Mouse (Mus musculus) lung, postnatal 36 days (tissue): Measurements from ENCODE around the gene Tsc22d1.

Experiments
- DNase-seq: peaks from one replicate; pipeline ENCODE4 v3.0.0; 2022; ENCODE audit warnings: mixed read lengths

The Tsc22d1 gene

DNA sequence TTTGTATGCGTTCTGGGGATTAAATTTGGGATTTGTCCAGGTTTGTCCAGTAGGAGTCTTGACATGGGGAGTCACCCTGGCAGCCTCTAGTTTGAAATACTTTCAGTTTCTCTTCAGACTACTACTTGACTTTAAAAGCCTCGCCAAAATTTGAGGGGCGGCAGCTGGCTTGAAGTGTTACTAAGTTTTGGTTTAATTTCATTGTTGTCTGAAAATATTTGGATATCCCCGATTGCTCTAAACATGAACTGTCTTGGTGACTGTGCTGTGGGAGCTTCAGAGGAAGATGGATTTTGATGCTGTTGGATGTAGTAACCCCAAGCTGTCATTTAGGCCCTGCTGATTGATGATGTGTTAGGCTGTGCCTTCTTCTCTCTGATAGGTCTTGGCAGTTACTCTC is 34.2 kb downstream of the Tsc22d1 start:
- peak; percentile 74 for DNase-seq

DNA sequence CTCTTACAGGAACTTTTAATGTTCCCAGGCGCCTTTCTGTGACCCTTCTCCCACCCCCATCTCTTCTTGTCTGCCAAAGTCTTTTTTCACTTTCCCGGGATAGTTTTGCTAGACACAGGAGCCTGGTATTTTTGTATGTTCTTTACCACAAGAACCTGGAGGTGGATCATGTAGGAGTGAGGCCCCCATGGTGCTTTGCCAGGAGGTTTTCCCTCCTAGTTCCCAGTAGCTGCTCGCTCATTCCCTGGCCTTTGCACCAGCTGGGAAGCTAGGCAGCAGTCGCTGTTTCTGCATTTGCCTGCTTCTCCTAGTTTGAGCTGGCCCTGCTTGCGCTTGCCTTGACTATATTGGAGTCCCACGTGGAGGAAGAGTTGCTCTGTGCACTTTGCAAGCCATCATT is 36.2 kb downstream of the Tsc22d1 start:
- DNase-seq, result no peak

GRCm38 (mm10) chr14:76452751-76453360 is 38.1 kb downstream of the Tsc22d1 start:
- no peak for DNase-seq

GRCm38 (mm10) chr14:76454673-76455072 is 39.9 kb downstream of the Tsc22d1 start:
- DNase-seq, result no peak

DNA sequence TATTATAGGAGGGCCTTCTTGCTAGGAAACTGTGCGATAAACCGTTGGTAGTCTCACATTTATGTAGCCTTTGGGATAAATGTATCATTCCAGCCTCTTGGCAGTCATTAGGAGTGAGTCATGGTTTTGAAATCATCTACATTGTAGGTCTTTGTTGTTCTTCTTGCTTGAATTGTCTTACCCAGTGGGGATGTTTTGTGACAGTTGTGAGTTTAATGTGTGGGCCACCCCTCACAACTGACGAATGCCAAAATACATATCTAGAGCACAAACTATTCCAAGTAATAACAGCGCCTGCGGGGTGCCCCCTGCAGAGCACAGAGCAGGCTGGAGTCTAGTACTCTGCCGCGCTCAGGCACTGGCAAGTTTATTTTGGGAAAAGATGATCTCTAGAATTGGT is 40.4 kb downstream of the Tsc22d1 start:
- no peak for DNase-seq

- no peak for DNase-seq
Observed at GRCm38 (mm10) chr14:76457696-76458095, 42.9 kb downstream of the Tsc22d1 start.

- no peak for DNase-seq
Observed at GRCm38 (mm10) chr14:76460181-76460580, 45.4 kb downstream of the Tsc22d1 start.

GRCm38 (mm10) chr14:76461182-76461775 is 46.5 kb downstream of the Tsc22d1 start:
- peak; percentile 40 for DNase-seq

- no peak for DNase-seq
Observed at GRCm38 (mm10) chr14:76463414-76464098, 48.8 kb downstream of the Tsc22d1 start.

DNA sequence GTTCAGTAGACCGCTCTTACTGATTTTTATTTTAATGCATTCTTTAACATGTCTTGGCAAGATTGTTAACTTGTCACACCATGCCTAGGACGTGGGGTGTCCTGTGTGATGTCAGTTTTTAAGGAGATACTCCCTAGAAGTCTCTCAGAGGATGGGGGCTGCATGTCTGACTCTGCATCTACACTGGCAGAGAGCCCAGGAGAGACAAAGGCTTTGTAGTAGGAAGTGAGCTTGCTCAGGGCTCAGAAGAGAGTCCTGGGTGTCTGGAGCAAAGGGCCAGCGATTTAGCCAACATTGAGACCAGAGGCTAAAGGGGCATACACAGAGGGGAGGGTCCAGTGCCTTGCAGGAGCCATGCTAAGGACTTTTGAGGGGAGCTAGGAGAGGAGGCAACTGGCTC is 50.2 kb downstream of the Tsc22d1 start:
- no peak for DNase-seq

DNA sequence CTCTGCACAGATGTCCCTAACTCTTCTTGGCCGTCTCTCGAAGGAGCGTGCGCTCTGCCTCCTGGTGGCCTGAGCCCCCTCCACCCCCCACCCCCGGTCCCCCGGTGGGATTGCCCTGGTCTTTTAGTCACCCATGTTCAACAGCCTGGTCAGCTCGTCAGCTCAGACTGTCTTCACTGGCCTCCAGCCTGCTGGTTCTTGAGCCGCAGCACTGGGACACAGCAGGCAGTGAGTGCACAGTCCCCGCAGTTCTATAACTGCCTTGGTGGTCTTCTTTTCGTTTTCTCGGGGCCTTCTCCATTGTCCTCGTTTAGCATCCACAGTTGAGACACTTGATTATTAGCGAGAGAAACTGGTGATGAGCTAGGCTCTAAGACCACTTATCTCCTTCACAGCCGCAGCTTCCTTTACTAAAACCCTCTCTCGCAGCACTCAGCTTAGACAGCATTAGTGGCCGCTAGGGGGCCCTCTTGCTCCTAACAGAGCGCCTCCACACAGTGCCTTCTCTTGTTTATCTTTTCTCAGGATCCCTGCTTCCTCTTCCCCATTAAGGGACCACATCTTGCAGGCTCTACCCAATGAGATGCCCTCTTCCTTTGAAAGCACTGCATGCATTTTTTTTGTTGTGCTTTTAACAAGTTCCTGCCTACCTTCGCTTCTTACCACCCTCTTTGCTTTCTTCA is 52.0 kb downstream of the Tsc22d1 start:
- DNase-seq, result peak; percentile 90

DNA sequence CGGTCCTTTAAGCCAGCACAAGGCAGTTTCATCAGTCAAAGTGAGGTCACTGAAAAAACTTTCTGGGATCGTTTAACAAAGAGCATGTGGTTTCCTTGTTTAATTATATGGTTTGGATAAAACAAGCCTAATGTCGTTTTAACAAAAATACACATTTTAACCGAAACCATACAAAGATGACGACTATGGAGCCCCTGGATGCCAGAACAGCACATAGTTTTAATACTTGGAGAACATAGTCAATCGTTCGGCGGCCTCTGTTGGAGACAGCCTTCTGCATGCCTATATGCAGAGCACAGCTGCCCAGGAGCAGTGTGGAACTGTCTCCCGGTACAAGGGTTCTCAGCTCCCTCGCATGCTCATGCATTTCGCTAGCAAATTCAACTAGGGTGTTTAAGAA is 53.2 kb downstream of the Tsc22d1 start:
- no peak for DNase-seq

- no peak for DNase-seq
Observed at GRCm38 (mm10) chr14:76471301-76471700, 56.5 kb downstream of the Tsc22d1 start.

- DNase-seq, result no peak
Observed at GRCm38 (mm10) chr14:76472487-76472886, 57.7 kb downstream of the Tsc22d1 start.

GRCm38 (mm10) chr14:76473404-76473803 is 58.6 kb downstream of the Tsc22d1 start:
- DNase-seq, result peak; percentile 86

- peak; percentile 59 for DNase-seq
Observed at GRCm38 (mm10) chr14:76474165-76474564, 59.4 kb downstream of the Tsc22d1 start.

- DNase-seq, result no peak
Observed at GRCm38 (mm10) chr14:76476770-76477169, 62.0 kb downstream of the Tsc22d1 start.

GRCm38 (mm10) chr14:76478076-76478475 is 63.3 kb downstream of the Tsc22d1 start:
- DNase-seq, result no peak

DNA sequence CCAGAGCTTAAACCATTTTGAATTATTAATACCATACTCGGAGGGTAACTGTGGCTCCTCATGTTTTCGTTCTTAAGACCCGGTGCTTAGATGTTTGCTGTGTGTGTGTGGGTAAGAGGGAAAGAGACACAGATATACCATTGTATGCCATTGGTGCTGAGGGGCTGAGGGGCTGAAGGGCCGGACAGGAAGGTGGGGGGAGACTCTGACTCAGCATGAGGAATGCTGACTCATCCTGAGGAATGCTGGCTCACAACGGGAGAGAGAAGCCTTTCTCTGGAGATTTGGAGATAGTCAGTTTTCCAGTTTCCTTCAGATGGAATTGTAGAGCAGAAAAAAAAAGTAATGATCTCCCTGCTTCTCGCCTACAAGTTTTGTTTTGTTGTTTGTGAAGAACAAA is 63.9 kb downstream of the Tsc22d1 start:
- no peak for DNase-seq

GRCm38 (mm10) chr14:76479867-76480266 is 65.1 kb downstream of the Tsc22d1 start:
- DNase-seq, result peak; percentile 51

- DNase-seq, result no peak
Observed at GRCm38 (mm10) chr14:76480507-76480906, 65.7 kb downstream of the Tsc22d1 start.

DNA sequence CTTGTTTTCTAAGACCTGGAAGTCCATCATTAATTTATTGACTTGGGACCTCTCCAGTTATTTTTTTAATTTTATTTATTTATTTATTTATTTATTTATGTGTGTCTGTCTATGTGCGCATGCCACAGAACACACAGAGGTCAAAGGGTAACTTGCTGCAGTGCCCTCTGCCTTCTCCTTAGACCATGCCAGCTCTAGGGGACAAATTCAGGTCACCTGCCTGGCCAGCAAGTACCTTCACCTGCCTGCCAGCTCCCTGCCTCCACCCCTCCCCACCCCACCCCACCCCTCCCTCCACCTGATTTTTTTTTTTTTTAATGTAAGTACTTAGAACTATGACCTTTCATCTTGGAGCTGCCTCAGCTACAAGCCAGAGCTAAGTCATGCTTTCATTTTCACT is 68.9 kb downstream of the Tsc22d1 start:
- no peak for DNase-seq

DNA sequence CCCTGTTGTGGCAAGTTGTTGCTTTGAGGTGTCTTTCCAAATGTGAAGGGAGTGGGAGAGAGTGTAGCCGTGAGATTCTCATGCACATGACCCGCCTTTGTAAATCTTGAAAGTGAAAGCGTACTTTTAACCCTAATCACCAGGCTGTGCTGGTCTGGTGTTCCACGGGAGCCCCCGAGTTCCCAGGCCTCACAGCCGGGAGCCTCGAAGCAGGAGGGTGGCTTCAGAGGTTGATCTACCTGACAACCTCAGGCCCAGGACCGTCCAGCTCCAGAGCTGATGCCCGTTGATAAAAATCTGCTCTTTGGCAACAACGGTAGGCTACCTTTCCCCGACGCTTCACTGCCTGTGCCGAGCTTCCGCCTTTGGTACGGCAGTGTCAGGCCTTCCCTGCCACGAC is 72.8 kb downstream of the Tsc22d1 start:
- DNase-seq, result no peak
